Mouse (Mus musculus): ENCODE results near the gene Ebi3.

DNA sequence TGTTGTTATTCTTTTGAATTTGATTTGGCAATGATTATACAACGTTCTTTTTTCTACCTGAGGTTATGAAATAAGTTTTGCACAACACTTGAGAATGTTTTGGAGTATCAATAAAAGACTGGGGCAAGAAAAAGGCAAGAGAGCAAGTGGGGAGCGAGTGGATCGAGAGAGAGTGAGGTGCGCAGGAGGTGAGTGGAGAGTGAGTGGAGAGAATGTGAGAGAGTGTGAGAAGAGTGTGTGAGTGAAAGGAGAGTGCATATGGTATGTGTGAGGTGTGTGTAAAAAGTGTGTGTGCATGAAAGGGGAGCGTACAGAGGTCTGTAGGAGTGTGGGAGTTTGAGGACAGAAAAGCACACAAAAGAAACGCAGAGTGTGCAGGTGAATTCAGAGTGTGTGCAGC lies 48.3 kb upstream of the Ebi3 start:
- TF ChIP-seq CTCF (IDR thresholded peaks at IDR 0.05; ENCODE audit: low read depth) (no peak), EP300 (IDR thresholded peaks at IDR 0.05; ENCODE audit: low read depth) (no peak)

All from liver, embryonic 14.5 days (tissue).